Mouse (Mus musculus): Measurements from ENCODE around the gene Thra.

DNA sequence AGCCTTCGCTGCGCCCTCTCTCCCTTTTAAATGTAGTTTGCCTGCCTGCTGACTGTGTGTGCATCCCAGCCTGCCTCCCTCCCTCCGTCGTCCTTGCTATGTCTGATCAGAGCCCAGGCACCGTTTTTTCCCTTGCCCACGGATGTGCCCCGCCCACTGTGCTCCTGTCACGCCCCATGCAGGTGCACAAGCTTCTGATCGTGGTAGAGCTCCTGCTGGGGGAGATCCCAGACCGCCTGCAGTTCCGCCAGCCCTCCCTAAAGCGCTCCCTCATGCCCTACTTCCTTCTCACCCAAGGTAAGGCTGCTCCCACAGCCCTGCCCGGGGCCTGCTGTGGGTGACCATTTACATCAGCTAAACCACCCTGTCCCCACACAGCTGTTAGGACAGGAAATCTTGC, 47.2 kb upstream of the Thra start:
- TF ChIP-seq POLR2A (IDR thresholded peaks at IDR 0.05; ENCODE audit: extremely low read depth, insufficient read depth, low read length), result no peak
- TF ChIP-seq CTCF (IDR thresholded peaks at IDR 0.05; ENCODE audit: low read depth, low read length), result no peak
